Mouse (Mus musculus) fibroblast of lung, adult 2 months (primary cell): ENCODE measurements around the gene Tti1.

Experiments used
- DNase-seq: peaks from one replicate; pipeline ENCODE4 v3.0.0-alpha.2; 2011; ENCODE audit warnings: low read depth

The Tti1 gene

GRCm38 (mm10) chr2:158037571-158037970 lies 9.3 kb upstream of the Tti1 start:
- no peak for DNase-seq

- DNase-seq: no peak
These were observed 8.7 kb upstream of the Tti1 start for GRCm38 (mm10) chr2:158036953-158037352.

GRCm38 (mm10) chr2:158036408-158036807 lies 8.2 kb upstream of the Tti1 start:
- no peak for DNase-seq

- no peak for DNase-seq
These were observed 7.6 kb upstream of the Tti1 start for GRCm38 (mm10) chr2:158035813-158036212.

GRCm38 (mm10) chr2:158030007-158030406 lies 1.8 kb upstream of the Tti1 start:
- DNase-seq: no peak

GRCm38 (mm10) chr2:158027855-158028353 lies 329 bp downstream of the Tti1 start:
- no peak for DNase-seq

- DNase-seq: no peak
These were observed 10.9 kb downstream of the Tti1 start for GRCm38 (mm10) chr2:158017330-158017729.

GRCm38 (mm10) chr2:158012608-158013007 lies 15.6 kb downstream of the Tti1 start:
- no peak for DNase-seq

- no peak for DNase-seq
These were observed 18.9 kb downstream of the Tti1 start for GRCm38 (mm10) chr2:158009373-158009772.

- no peak for DNase-seq
These were observed 22.6 kb downstream of the Tti1 start for GRCm38 (mm10) chr2:158005641-158006040.

- no peak for DNase-seq
These were observed 23.6 kb downstream of the Tti1 start for GRCm38 (mm10) chr2:158004620-158005019.

- no peak for DNase-seq
These were observed 29.4 kb downstream of the Tti1 start for GRCm38 (mm10) chr2:157998817-157999216.

GRCm38 (mm10) chr2:157992501-157992900 lies 35.7 kb downstream of the Tti1 start:
- DNase-seq: no peak

GRCm38 (mm10) chr2:157991026-157991425 lies 37.2 kb downstream of the Tti1 start:
- DNase-seq: no peak

GRCm38 (mm10) chr2:157989946-157990345 lies 38.3 kb downstream of the Tti1 start:
- DNase-seq: peak; percentile 14

GRCm38 (mm10) chr2:157988416-157989190 lies 39.6 kb downstream of the Tti1 start:
- DNase-seq: no peak

- no peak for DNase-seq
These were observed 42.0 kb downstream of the Tti1 start for GRCm38 (mm10) chr2:157986235-157986634.

- DNase-seq: no peak
These were observed 42.6 kb downstream of the Tti1 start for GRCm38 (mm10) chr2:157985611-157986010.

- DNase-seq: no peak
These were observed 45.0 kb downstream of the Tti1 start for GRCm38 (mm10) chr2:157983276-157983675.

- no peak for DNase-seq
These were observed 45.5 kb downstream of the Tti1 start for GRCm38 (mm10) chr2:157982727-157983126.

- DNase-seq: no peak
These were observed 49.0 kb downstream of the Tti1 start for GRCm38 (mm10) chr2:157979241-157979640.

- DNase-seq: no peak
These were observed 52.6 kb downstream of the Tti1 start for GRCm38 (mm10) chr2:157975595-157975994.

GRCm38 (mm10) chr2:157974604-157975501 lies 53.4 kb downstream of the Tti1 start:
- DNase-seq: no peak
